Mouse (Mus musculus) c-Kit-positive CD71-positive TER-119-positive erythroid progenitor cells, embryonic 14.5 days (primary cell): Measurements from ENCODE around the gene Zdhhc18.

Experiments used
- DNase-seq: peaks from one replicate; pipeline ENCODE4 v3.0.0-alpha.2; 2013; ENCODE audit warnings: low spot score

Zdhhc18 gene

DNA sequence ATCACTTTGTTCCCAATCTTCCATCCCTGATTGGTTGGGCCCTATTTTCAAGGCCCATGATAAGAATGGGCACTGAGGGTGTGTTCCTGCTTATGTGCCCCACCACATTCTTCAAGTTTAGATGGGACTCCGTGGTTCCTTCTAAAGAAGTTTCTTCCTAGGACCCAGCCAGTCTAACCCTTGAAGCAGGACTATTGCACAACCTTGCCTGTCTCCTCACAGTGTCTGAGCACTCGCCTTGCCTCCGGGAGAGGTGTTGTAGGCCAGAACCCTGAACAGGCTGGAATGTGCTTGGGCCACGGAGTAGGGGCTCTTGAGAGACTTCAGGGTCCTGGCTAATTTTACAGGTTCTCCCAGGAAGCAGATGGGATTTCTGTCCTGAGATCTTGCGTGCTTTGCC, 46.9 kb downstream of the Zdhhc18 start:
- no peak for DNase-seq

DNA sequence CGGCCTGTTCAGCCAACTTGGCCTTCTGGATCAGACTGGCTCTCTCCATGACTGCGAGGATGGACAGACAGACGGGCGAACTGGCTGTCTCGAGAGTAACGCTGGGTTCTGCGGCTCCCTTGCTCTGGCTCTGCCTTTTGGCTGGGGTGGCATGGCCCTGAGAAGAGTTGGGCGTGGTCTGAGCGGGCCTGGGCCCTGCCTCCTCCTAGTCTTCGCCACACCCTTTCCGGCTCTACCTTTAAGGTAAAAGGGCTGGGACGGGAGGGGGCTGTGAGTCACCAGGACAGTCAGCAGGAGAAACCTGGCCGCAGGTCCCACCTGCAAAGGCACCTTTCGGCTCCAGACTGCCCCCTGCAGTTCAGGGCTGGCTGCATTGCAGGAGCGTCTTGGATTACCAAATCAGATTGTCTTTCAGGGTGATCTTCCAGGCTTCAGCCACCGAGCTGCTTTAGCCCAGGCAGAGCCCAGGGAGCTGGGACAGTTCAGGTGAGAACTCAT, 48.2 kb downstream of the Zdhhc18 start, which contains the start of gene Sfn:
Gene Sfn, minus strand, starts transcription at position 448 of the 498 bp plus-strand sequence.
- DNase-seq, result no peak

DNA sequence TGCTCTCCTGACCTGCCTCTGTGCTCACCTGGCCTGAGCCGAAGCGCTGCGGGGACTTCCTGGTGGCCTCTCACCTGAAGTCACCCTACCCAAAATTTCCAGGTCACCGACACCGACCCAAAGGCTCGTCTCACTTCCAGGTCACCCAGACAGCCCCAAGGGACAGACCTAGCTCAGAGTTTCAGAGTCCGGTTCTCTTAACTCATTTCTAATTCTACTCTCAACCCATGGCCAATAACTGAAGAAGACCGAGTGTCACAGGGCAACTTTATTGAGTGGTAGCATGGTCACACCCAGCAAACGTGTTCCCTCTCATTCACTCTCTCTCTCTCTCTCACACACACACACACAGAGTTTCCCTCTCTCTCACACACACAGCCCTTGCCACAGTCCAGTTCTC, 49.6 kb downstream of the Zdhhc18 start:
- DNase-seq, result no peak

DNA sequence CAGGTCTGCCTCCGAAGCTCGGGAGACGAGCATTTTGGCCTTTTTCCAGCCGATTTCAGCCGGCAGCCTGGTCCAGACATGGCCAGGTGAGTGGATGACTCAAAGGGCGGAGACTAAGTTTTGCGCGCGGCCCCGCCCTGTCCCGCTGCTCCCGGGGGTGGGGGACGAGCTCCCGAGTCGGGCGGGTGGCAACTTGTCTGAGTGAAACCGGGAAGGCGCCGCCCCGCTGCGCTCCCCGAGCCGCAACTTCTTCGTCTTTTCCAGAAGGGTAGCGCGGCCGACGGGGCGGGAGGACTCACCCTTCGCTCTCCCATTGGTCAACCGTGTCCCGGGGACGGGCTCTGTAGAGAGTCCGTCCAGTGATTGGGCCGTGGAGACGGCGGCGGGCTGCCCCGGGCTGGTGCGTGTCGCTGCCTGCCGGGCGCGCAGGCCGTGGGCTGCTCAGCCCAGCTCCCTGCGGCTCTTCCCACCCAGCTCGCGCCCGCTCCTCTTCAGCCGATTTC, 50.3 kb downstream of the Zdhhc18 start:
- peak; percentile 80 for DNase-seq

DNA sequence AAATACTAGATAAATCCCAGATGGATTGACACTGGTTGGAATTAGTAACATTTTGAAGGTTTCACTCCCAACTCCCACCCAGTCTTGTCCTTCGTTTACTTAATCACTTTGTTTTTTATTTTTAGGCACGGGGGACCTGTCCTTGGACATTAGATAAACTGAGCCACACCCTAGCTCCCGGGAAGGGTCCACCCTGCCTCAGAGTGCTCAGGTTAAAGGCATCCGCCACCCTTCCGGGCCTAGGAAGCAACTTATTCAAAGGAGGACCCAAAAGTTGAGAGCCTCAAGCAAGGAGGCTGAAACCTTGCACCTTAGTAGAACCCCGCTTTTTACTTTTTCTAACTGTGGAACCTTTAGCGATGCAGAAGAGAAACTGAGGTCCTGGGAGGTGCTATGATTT, 50.8 kb downstream of the Zdhhc18 start:
- DNase-seq, result no peak

DNA sequence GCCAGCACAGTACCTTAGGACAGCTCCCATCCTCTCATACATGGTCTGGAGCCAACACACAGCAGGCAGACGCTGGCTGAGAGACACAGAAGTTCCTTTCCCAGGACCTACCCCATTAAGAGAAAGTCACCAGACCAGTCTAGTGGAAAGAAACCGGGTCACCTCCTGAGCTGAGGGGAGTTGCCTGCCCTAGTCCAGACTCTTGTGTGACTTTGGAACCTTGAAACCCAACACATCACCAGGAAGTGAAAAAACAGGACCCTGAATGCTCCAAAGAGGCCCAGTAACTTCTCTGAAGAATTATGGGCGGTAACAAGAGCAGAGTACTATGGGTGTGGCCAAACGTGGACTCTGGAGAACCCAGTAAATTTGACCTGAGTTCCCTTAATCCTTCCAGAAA, 51.3 kb downstream of the Zdhhc18 start:
- no peak for DNase-seq

DNA sequence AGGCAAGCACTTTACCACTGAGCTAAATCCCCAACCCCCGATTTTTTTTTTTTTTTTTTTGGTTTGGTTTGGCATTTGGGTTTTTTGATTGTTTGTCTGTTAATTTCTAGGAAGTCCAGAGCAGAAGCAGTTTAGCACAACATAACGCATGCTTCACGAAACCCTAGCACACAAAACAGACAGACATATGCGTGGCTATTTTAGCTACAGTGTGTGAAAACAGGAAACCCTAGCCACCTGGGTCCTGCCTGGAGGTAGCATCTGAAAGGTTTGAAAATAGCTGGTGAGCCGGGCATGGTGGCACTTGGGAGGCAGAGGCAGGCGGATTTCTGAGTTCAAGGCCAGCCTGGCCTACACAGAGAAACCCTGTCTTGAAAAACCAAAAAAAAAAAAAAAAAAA, 53.9 kb downstream of the Zdhhc18 start:
- no peak for DNase-seq

DNA sequence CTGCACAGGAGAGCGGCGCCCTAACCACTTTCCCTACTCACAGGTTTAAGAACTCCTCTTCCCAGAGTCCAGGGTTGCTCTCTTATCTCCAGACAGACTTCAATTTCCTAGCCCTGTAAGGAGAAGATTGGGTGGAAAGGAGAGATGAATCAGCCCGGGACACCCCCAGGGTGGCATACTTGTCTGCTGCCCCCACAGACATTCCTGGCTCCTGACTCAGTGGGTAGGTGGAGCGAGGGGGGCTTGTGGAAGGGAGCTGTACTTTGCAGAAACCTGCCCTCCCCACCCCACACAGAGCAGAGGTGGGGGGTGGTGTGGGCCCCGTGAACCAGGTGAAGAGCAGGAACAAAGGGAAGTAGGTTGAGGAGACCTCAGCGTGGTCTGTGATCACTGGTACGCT, 54.4 kb downstream of the Zdhhc18 start:
- no peak for DNase-seq

DNA sequence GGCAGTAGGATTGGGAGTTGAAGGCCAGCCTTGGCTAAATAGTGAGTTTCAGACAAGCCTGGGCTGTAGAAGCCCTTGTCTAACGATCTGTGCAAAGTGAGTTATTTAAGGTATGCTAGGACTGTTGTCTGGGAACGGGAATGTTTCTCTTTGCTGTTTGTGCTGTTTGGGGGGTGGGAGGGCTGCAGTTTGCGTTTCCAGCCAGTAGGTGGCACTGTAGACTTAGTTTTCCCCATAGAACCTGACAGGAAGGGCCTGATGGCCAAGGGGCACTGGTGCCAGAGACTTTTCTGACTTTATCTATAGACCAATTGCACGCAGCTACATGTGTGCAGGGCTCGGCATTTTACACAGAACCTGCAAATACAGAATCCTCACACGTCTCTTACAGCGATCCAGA, 57.4 kb downstream of the Zdhhc18 start:
- DNase-seq, result peak; percentile 60

DNA sequence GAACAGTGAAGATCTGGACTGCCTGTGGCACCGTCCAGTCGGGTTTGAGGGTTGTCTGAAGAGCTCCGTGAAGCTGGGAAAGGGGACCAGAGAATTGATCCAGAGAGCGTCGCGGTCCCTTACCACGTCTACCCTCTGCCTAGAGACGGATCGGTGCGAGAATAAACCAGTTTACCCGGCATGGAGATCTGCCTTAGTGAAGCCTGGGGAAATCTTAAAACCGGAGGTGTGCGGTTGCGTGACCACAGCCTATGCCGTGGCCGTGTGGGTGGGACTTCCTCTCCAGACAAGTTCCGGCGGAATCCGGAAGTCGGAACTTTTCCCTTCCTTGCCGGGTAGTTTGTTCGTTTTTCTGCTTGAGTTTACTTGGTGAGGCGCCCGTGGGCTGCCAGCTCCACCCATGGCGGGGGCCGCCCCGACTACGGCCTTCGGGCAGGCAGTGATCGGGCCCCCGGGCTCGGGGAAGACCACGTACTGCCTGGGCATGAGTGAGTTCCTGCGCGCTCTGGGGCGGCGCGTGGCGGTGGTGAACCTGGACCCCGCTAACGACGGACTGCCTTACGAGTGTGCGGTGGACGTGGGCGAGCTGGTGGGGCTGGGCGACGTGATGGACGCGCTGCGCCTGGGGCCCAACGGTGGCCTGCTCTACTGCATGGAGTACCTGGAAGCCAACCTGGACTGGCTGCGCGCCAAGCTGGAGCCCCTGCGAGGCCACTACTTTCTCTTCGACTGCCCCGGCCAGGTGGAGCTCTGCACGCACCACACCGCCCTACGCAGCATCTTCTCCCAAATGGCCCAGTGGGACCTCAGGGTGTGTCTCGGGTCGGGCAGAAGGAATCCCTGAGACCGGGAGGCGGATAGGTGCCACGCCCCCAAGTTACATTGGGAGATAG, 65.6 kb downstream of the Zdhhc18 start, which contains the start of gene Gpn2:
Gene Gpn2, plus strand, starts transcription at position 304 of the 893 bp plus-strand sequence.
- peak; percentile 80 for DNase-seq

DNA sequence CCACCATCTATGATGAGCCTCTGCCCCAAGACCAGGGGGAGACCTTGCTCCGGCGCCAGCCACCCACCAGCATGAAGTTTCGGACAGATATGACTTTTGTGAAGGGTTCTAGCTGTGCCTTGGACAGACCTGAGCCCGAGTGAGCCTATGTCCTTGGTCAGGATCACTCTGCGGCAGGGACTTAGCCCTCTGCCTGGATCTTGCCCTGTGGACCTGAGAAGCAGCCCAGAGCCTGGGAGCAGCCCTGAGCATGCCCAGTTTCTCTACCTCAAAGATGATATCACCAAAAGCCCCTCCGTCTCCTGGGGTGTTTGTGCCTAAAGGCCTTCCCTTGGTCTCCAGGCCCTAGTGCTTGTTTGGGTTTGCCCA, 66.3 kb downstream of the Zdhhc18 start:
- DNase-seq, result no peak

DNA sequence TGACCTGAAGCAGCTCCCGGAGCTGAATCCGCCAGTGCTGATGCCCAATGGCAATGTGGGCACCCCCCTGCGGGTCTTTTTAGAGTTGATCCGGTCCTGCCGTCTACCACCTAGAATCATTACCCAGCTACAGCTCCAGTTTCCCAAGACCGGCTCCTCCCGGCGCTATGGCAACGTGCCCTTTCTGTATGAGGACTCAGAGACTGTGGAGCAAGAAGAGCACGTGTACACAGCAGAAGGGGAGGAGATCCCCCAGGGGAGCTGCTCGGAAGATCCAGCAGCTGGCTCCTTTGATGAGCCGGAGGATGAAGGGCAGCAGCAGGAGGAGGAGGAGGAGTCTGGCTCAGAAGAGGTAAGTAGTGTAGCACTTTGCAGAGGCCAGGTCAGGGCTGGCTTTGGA, 72.0 kb downstream of the Zdhhc18 start:
- no peak for DNase-seq

DNA sequence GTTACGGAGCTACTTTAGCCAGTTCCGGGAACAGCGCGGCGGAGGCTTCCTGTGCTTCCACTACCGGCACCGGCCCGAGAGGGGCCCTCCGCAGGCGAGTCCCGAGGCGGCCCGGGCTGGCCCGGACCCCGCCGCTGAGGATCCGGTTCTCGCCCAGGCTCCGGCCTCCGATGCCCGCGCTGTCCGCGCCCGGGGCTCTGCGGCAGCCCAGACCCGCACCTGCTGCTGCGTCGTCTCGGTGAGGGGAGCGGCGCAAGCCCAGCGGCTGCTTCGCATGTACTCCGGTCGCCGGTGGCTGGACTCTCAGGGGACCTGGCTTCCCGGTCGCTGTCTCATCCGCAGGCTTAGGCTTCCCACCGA, 75.1 kb downstream of the Zdhhc18 start:
- no peak for DNase-seq

DNA sequence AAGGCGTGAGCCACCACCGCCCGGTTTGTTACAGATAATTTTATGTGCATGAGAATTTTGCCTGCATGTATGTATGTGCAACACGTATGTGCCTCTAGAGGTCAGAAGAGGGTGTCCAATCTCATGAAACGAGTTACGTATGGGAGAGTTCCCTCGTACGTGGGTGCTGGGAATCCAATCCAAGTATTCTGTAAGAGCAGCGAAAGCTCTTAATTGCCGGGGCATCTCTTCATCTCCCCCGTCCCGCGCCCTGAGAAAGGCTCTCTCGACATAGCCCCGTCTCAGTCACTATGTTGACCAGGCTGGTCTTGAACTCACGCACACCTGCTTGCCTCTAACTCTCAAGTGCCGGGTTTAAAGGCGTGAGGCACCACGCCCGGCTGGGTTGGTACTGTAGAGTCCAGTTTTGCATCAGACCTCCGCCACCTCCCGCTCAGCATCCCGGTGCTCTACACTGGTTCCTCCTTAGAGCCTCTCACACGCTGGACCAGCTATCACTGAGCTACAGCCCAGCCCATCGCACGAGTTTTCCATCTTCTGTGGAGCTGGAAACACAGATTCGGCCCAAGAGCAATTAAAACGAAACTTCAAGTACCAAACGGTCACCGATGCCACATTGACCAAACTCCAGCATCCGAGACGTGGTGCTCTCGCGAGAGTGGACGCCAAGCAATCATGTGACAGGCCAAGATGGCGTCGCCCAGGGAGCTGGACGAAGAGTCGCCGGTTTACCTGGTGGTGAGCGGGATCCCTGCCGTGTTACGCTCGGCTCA, 75.7 kb downstream of the Zdhhc18 start, which contains the start of gene Gpatch3:
Gene Gpatch3, plus strand, starts transcription at position 676 of the 773 bp plus-strand sequence.
- peak; percentile 90 for DNase-seq

DNA sequence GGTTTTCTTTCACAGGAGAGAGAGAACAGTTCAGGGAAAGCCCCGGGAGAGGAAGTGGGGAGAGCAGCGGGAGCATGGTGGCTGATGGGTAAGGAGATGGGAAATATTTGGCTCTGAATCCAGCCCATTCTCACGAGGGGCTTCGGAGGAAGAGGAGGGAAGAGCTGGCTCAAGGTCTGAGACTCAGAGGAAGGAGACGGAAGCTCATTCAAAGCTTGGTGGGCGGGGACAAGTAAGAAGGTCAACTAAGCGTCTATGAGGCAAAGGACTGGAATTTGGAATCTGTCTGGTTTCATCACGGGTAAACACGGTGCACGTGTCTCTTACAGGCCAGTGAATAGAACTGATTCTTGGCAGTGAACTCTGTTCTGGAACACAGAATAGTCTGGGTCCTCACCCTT, 79.9 kb downstream of the Zdhhc18 start:
- no peak for DNase-seq

DNA sequence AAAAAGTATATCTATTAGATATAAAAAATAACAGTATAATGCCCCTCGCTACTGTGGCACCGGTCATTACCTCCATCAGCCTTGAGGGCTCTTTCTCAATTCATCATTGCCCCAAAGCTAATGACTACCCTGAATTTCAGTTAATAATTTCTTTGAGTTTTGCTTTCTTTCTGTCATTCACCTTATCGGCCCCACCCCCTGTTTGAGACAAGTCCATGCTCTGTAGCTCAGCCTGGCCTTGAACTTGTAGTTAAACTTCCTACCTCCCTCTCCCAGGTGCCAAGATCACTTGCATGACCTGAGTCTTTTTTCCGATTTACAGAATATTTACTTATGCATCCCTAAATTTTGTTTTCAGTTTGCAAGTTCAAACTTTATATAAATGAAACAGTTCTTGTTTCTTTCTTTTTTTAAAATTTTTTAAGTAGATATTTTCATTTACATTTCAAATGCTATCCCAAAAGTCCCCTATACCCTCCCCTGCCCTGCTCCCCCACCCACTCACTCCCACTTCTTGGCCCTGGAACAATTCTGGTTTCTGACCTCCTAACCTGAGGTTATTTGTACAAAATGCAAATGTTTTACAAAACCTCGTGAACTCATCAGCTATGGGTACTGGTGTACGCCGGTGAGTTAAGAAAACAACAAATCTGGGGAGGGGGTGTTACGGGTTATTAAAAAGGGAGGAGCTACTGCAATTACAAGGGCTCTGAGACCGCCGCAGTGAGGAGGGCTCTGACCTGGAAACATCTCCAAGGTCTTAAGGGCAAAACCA, 80.5 kb downstream of the Zdhhc18 start:
- DNase-seq, result no peak

DNA sequence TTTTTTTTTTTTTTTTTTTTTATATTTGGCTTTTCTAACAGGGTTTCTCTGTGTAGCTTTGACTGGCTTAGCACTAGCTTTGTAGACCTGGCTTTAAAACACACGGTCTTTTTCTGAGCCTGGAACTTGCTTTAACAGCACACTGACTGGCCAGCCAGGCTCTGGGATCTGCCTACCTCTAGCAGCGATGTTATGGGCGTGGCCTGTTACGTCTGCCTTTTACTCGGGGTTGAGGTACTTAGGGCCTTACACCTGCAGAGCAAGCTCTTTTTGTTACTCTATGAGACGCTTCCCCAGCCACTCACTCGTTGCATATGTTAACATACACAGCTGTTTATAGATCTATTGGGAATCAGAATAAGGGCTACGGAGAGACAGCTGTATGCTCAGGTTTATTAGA, 82.7 kb downstream of the Zdhhc18 start:
- no peak for DNase-seq

DNA sequence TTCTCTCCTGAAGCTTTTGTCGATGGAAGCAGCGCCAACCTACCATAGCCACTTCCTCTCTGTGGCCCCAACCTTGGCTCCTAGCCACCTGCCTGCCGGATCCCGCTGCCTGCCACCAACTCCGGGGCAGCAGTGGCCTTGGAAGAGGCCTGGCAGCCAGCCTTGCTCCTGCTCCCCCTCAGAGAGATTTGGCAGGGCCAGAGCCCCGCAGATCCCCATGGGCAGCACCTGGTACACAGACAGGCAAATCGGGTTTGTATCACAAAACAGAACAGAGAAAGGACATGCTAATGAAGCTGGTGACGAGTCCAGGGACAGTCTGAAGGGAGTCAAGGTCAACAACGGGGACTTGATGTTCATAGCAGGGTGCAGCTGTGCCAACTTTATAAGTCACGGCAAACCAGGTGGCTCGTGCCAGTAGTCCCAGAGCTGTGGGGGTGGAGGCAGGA, 86.8 kb downstream of the Zdhhc18 start:
- DNase-seq, result no peak

DNA sequence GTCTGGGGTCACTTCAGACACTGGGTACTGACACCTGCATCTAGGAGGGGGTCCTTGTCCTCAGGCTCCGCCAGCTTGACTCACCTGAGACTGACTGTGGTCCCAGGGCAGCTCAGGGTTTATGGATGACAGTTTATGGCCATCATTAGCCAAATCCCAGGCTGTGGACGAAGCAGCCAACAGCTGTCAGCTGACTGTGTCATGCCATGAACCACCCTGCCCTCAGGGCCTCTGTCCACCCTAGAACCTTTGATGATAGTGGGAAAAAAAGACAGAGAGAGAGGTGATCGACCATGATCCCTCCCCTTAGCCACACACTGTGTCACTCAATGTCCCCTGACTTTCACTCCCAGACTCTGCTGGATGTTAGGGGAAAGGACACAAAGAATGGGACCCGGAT, 88.3 kb downstream of the Zdhhc18 start:
- DNase-seq, result no peak

DNA sequence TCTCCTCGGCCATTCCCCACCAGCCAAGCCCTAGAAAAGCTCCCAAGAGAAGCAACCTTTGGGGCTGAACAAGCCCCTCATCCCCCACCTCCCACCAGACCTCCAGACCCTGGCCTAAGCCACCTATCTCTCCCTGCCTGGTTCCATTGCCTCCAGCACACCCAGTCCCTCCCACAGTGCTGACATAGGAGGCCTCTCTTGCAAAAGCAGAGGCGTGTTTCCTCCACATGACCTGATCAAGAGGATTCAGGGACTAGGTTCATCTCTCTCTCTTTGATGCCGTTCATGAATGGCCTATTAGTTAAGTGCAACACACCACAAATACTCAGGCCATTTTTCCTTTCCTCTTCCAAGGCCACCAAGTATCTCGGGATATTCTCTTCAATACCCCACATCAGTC, 90.1 kb downstream of the Zdhhc18 start:
- no peak for DNase-seq

DNA sequence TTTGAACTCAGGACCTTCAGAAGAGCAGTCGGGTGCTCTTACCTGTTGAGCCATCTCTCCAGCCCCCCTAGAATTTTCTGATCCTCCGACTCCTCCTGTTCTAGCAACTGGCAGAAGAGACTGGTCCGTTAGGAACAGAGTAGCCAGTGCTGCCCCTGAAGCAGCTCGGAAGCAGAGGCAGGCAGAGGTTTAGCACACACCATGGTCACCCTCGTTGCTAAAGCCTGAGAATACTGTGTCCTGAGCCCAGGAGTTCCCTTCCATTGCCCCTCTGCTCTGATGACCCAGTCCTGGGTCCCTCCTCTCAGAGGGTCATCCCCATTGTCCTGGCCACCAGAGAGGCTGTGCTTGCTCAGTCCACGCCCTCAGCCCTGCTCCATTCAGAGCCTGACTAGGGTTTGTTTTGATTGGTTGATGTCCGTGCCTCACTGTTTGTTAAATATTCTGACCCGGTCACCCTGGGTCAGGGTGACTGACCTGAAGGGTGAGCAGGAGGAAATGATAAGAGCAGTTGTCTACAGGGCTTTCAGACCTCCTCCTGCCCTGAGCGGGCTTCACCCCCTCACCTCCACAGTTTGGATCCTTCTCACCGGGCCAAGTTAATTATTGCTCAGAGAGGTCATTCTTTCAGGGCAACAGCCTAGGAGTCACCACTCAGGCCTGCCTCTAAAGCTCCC, 92.8 kb downstream of the Zdhhc18 start:
- no peak for DNase-seq
